Mouse (Mus musculus) heart, embryonic 13.5 days (tissue): ENCODE measurements at regions not wholly inside any gene's neighbourhood (a gene's known extent, or its start where the extent isn't known, plus 50 kb on each side); places are given as distances from the start of the nearest gene placed in this dataset.
"Not testable (repeated sequence)": the region's sequence is repeated elsewhere in the genome, so short reads cannot be mapped to it uniquely, and the experiment has no call there.

ENCODE experiments used
- ATAC-seq: fragments of 200-750 bp; cut with Nextera tagmentation; 2 replicates; pipeline ENCODE4 v1.8.0; 2017; ENCODE audit warnings: moderate TSS enrichment; ENCODE audit not compliant: insufficient number of reproducible peaks, low FRiP score, low TSS enrichment; ENCODE audit errors: extremely low read depth
- H3K27ac ChIP-seq: fragments of 300-500 bp; sonication (generic); replicated peaks from 2 replicates; pipeline ENCODE4 v1.5.1; 2015; ENCODE audit warnings: moderate library complexity, mild to moderate bottlenecking, inconsistent platforms
- H3K27me3 ChIP-seq: fragments of 300-500 bp; sonication (generic); replicated peaks from 2 replicates; pipeline ENCODE4 v1.6.1; 2015; ENCODE audit warnings: mild to moderate bottlenecking, inconsistent platforms
- H3K36me3 ChIP-seq: fragments of 300-500 bp; sonication (generic); 2 replicates; pipeline ENCODE4 v1.6.1; 2015; ENCODE audit warnings: mild to moderate bottlenecking, inconsistent platforms
- H3K4me1 ChIP-seq: fragments of 300-500 bp; sonication (generic); 2 replicates; pipeline ENCODE4 v1.6.1; 2015; ENCODE audit warnings: inconsistent platforms
- H3K4me2 ChIP-seq: fragments of 300-500 bp; sonication (generic); 2 replicates; pipeline ENCODE4 v1.6.1; 2015; ENCODE audit warnings: inconsistent platforms, mild to moderate bottlenecking, moderate library complexity
- H3K4me3 ChIP-seq: fragments of 300-500 bp; sonication (generic); 2 replicates; pipeline ENCODE4 v1.5.1; 2015; ENCODE audit warnings: moderate library complexity, mild to moderate bottlenecking, inconsistent platforms
- H3K9ac ChIP-seq: fragments of 300-500 bp; sonication (generic); 2 replicates; pipeline ENCODE4 v1.6.1; 2015; ENCODE audit warnings: inconsistent platforms, mild to moderate bottlenecking, moderate library complexity
- H3K9me3 ChIP-seq: fragments of 300-500 bp; sonication (generic); 2 replicates; pipeline ENCODE4 v1.6.1; 2016; ENCODE audit warnings: inconsistent platforms
- WGBS: fragments of 180-500 bp; shearing (Covaris S2); methylation state at CpG from one replicate; pipeline ENCODE4 v1.1.7; 2015; ENCODE audit warnings: mixed read lengths; 5-methylcytosine and 5-hydroxymethylcytosine counted together

DNA sequence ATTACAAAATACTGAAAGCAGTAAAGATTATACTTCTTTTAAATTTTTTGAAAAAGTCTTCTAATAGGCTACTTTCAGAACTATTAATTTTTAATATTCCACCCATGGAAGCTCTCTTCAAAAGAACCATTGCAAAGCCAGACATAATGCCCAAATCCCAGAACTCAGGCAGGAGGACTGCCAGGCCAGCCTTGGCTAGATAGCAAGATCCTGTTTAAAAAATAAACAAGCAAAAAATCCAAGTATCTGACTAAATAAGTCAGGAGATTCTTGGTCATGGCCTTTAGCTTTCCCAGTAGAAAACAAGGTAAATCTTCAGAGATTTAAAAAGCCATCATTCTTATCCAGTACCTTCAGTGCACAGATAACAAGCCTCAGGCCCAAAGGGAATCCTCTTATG lies 176.4 kb upstream of the Tsc22d2 start:
- H3K27ac ChIP-seq = no peak overlapping the region
- H3K9ac ChIP-seq = no peak overlapping the region
- H3K4me1 ChIP-seq = no peaks in the 10 kb centered on the region
- H3K36me3 ChIP-seq = no peaks in the 10 kb centered on the region
- no peaks in the 10 kb centered on the region for H3K27me3 ChIP-seq
- peaks cover 9% of the 10 kb centered on the region; the same call in 1 of the 2 replicates for H3K9me3 ChIP-seq
- H3K4me3 ChIP-seq = no peak overlapping the region
- H3K4me2 ChIP-seq = no peak overlapping the region
- ATAC-seq = no peak

DNA sequence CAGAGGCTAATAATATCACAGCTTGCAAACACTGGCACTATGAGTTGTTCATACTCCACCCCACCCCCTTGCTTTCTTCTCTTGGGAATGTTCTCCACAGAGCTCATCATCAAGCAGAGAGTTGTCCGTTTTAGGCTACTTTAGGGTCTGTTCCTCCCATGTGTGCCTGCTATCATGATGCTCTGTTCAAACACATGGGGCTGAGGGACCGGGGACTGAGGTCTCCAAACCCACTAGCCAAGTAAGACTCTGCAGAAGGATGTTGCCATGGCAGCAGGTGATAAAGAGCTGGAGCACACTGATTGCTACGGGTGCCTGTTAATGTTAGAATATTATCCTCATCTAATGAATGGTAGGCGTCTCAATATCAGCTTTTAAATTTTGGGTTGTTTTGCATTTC lies 173.7 kb upstream of the Tsc22d2 start:
- no peaks in the 10 kb centered on the region for H3K36me3 ChIP-seq
- no peaks in the 10 kb centered on the region for H3K4me1 ChIP-seq
- no peak overlapping the region for H3K27ac ChIP-seq
- peaks cover 9% of the 10 kb centered on the region; the same call in 1 of the 2 replicates for H3K9me3 ChIP-seq
- no peak for ATAC-seq
- H3K4me3 ChIP-seq = no peak overlapping the region
- H3K27me3 ChIP-seq = no peaks in the 10 kb centered on the region
- no peak overlapping the region for H3K9ac ChIP-seq
- no peak overlapping the region for H3K4me2 ChIP-seq
- 48% methylated on average over 4 of the region's 4 CpGs for WGBS

DNA sequence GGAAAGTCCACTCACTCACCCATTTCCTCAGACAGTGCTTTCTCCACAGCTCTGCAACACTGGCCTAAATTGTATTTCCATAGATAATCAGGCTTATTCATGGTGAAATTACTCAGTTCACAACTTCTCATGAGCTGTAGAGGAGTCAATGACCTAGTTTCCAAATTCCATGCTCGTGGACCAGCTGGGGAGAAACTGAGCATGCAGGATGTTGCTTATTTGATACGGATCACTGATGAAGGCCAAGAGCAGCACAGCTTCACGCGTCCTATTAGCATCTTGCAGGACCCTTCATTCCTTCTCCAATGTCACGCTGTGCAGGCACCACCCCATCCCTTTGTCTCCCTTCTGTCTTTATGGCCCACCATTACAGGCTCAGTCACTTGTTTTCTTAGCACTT lies 169.2 kb upstream of the Tsc22d2 start:
- no peak overlapping the region for H3K4me2 ChIP-seq
- H3K27me3 ChIP-seq = no peaks in the 10 kb centered on the region
- no peaks in the 10 kb centered on the region for H3K4me1 ChIP-seq
- no peak overlapping the region for H3K27ac ChIP-seq
- no peaks in the 10 kb centered on the region for H3K9me3 ChIP-seq
- no peaks in the 10 kb centered on the region for H3K36me3 ChIP-seq
- no peak overlapping the region for H3K9ac ChIP-seq
- ATAC-seq = no peak
- no peak overlapping the region for H3K4me3 ChIP-seq
- WGBS = 62% methylated on average over 5 of the region's 5 CpGs

DNA sequence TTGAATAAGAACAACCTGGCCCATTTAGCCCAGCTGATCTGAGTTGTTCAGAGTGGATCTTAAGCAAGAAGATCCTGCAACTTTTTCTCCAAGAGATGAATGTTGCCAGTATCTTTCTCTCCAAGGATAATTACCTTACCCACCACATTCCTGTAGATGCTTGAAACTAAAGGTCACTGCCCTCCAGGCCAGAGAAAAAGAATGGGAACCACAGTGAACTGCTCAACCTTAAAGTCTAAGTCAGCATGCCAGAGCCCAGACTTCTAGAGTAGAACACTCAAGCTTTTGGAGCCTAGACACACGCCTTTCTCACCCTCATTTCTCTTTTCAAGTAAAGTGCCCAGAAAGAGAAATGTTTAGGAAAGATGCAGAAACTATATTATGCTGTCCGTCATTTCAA lies 166.5 kb upstream of the Tsc22d2 start:
- WGBS = 88% methylated on average over 2 of the region's 2 CpGs
- H3K36me3 ChIP-seq = no peaks in the 10 kb centered on the region

DNA sequence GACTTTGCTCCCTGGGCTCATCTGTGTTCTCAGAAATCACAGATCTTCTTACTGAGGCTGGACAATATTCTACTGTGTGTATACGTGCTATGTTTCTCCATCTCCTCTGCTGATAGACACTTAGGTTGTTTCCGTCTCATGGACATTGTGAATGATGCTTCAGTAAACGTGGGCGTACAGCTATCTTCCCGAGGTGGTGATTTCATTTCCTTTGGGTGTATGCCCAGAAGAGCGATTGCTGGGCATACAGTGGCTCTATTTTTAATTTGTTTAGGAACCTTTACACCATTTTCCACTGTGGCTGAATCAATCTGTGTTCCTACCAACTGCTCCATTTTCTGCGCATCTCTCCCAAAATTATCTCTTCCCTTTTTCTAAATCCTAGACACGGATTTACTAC lies 160.6 kb upstream of the Tsc22d2 start:
- WGBS = 50% methylated on average over 8 of the region's 8 CpGs
- Histone ChIP-seq H3K4me1 (peaks cover 10% of the 10 kb centered on the region), H3K4me2 (no peak overlapping the region), H3K36me3 (no peaks in the 10 kb centered on the region), H3K27ac (no peak overlapping the region), H3K9me3 (no peaks in the 10 kb centered on the region), H3K27me3 (no peaks in the 10 kb centered on the region), H3K9ac (no peak overlapping the region), H3K4me3 (no peak overlapping the region)
- no peak for ATAC-seq

More for the DNA sequence above, 166.5 kb upstream of the Tsc22d2 start:
- Histone ChIP-seq H3K27ac (no peak overlapping the region), H3K27me3 (no peaks in the 10 kb centered on the region), H3K4me3 (no peak overlapping the region), H3K9ac (no peak overlapping the region), H3K4me2 (no peak overlapping the region), H3K9me3 (no peaks in the 10 kb centered on the region), H3K4me1 (no peaks in the 10 kb centered on the region)
- no peak for ATAC-seq

DNA sequence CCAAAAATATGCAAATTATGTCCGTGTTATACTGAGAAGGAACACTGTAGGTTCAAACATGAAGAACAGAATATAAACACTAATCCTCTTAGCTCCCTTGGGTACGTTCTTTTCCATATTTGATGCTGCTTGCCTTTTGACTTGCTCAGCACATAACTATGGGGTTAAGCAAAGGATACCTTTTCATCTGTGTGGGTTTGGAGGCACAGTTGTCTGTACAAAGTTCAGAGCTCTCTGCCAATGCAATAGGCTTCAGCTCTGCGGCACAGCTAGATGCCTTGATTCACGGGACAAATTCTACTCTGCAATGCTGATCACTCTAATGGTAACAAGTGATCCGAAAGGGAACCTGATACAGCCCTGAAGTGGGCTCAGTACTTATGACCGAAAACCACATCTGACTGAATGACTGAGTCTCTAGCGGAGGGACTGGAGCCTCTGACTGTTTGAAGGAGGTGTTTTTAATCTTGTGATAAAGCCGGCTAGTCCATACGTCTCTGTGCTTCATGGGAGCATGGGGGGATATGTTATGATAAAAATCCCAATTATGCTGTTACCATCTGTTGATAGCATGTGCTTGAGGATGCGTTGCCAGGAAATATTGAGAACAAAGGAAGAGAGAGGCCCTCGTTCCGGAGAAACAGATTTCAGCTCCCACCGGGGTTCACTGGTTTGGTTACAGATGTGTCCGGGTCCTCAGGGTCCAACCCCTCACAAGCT lies 146.7 kb upstream of the Tsc22d2 start:
- no peak for ATAC-seq
- 55% methylated on average over 14 of the region's 14 CpGs for WGBS

DNA sequence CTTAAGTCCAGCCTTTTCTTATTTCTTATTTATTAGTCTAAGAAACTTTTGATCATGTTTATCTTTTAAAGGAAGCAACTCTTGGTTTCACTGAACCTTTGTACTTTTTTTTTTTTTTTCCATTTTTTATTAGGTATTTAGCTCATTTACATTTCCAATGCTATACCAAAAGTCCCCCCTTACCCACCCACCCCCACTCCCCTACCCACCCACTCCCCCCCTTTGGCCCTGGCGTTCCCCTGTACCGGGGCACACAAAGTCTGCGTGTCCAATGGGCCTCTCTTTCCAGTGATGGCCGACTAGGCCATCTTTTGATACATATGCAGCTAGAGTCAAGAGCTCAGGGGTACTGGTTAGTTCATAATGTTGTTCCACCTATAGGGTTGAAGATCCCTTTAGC lies 143.1 kb upstream of the Tsc22d2 start:
- no CpG with 5 or more reads among the region's 4 CpGs for WGBS
- H3K4me2 ChIP-seq, ATAC-seq: not testable (repeated sequence)

More for the DNA sequence above, 146.7 kb upstream of the Tsc22d2 start:
- no peaks in the 10 kb centered on the region for H3K36me3 ChIP-seq
- H3K4me3 ChIP-seq = no peak overlapping the region
- no peak overlapping the region for H3K9ac ChIP-seq
- H3K4me1 ChIP-seq = peaks cover 6% of the 10 kb centered on the region
- 0 out of 2 replicates have a peak overlapping the region, but pooled peaks have one; percentile 13 for H3K4me2 ChIP-seq
- no peaks in the 10 kb centered on the region for H3K27me3 ChIP-seq
- no peaks in the 10 kb centered on the region for H3K9me3 ChIP-seq
- no peak overlapping the region for H3K27ac ChIP-seq

DNA sequence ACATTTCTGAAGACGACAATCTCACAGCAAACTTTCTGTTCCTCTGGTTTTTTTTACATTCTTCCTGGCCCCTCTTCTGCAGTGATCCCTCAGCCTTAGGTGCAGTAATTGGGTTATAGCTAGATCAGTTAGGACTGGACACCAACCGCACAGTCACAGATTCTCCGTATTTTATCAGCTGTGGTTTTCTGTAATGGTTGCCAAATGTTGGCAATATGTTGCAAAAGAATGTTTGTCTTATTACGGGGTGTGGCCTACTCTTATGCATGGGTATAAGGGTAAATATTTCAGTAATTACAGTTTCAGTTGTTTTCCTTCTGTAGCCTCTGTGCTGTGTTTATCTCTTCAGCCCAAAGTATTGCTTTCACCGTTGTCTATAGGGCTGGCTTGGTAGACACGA lies 133.2 kb upstream of the Tsc22d2 start:
- Histone ChIP-seq H3K27ac (no peak overlapping the region), H3K36me3 (no peaks in the 10 kb centered on the region), H3K9me3 (0 out of 2 replicates have a peak, but pooled peaks cover 4% of the 10 kb centered on the region), H3K4me1 (no peaks in the 10 kb centered on the region), H3K4me3 (no peak overlapping the region), H3K9ac (no peak overlapping the region), H3K27me3 (no peaks in the 10 kb centered on the region), H3K4me2 (no peak overlapping the region)
- ATAC-seq = no peak
- 68% methylated on average over 6 of the region's 6 CpGs for WGBS

More for the DNA sequence above, 143.1 kb upstream of the Tsc22d2 start:
- not testable (repeated sequence) for H3K4me3 ChIP-seq, H3K4me1 ChIP-seq, H3K9ac ChIP-seq, H3K27me3 ChIP-seq, H3K27ac ChIP-seq, H3K9me3 ChIP-seq, H3K36me3 ChIP-seq

DNA sequence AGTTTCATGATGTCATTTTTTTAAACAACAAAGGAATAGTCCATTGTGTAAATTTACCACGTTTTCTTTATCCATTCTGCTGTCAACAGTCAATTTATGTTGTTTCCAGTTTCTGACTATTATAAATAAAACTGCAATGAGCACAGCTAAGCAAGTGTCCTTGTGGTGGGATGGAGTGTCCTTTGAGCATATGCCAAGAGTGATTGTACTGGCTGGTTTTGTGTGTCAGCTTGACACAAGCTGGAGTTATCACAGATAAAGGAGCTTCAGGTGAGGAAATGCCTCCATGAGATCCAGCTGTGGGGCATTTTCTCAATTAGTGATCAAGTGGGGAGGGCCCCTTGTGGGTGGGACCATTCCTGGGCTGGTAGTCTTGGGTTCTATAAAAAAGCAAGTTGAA lies 130.1 kb upstream of the Tsc22d2 start:
- H3K36me3 ChIP-seq, H3K27ac ChIP-seq, H3K9ac ChIP-seq, H3K9me3 ChIP-seq, H3K27me3 ChIP-seq, ATAC-seq, H3K4me2 ChIP-seq, H3K4me1 ChIP-seq, H3K4me3 ChIP-seq: not testable (repeated sequence)
- WGBS = 49% methylated on average over 1 of the region's 1 CpGs

DNA sequence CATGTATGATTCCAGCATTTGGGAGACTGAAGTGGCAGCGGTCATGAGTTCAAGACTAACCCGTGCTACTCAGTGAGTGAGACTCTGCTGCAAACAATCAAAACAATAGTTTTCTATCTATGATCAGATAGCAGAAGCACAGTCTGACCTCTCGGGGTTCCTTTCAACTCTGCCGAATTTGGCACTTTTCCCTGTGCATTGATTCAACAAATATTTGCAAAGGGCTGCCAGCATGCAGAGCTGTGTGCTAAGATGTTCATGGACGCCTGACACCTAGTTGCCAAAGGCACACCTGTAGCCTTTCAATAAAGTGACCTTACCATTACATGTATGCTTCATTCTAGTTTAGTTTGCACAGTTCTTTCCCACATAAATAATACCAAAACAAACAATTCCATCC lies 118.7 kb upstream of the Tsc22d2 start:
- Histone ChIP-seq H3K36me3 (no peaks in the 10 kb centered on the region), H3K27me3 (no peaks in the 10 kb centered on the region), H3K4me2 (no peak overlapping the region), H3K4me3 (no peak overlapping the region), H3K4me1 (peaks cover 7% of the 10 kb centered on the region), H3K27ac (no peak overlapping the region), H3K9me3 (no peaks in the 10 kb centered on the region), H3K9ac (no peak overlapping the region)
- no peak for ATAC-seq
- 66% methylated on average over 5 of the region's 5 CpGs for WGBS

GRCm38 (mm10) chr3:58300213-58300612 lies 114.3 kb upstream of the Tsc22d2 start:
- no peaks in the 10 kb centered on the region for H3K36me3 ChIP-seq
- H3K27me3 ChIP-seq = no peaks in the 10 kb centered on the region
- H3K9ac ChIP-seq = no peak overlapping the region
- no peak for ATAC-seq
- no peak overlapping the region for H3K4me2 ChIP-seq
- 56% methylated on average over 2 of the region's 2 CpGs for WGBS
- no peak overlapping the region for H3K27ac ChIP-seq
- no peaks in the 10 kb centered on the region for H3K9me3 ChIP-seq
- H3K4me1 ChIP-seq = peaks cover 9% of the 10 kb centered on the region
- no peak overlapping the region for H3K4me3 ChIP-seq

- H3K27ac ChIP-seq = no peak overlapping the region
- no peaks in the 10 kb centered on the region for H3K36me3 ChIP-seq
- H3K4me3 ChIP-seq = no peak overlapping the region
- H3K9ac ChIP-seq = no peak overlapping the region; the same call in 1 of the 2 replicates
- no peak for ATAC-seq
- H3K27me3 ChIP-seq = no peaks in the 10 kb centered on the region
- peaks cover 9% of the 10 kb centered on the region for H3K4me1 ChIP-seq
- no peaks in the 10 kb centered on the region for H3K9me3 ChIP-seq
- H3K4me2 ChIP-seq = no peak overlapping the region
- WGBS = 67% methylated on average over 5 of the region's 5 CpGs
Measured at GRCm38 (mm10) chr3:58300801-58301485, 113.6 kb upstream of the Tsc22d2 start.
